Mouse (Mus musculus) erythroblast, embryonic 14.5 days (primary cell): Measurements from ENCODE around the gene Asxl1.

Experiments used
- GATA1 ChIP-seq: IDR thresholded peaks from 2 replicates; pipeline ENCODE4 v1.6.1; 2012; ENCODE audit warnings: low read length, inconsistent platforms, mixed read lengths
- TAL1 ChIP-seq: IDR thresholded peaks from 3 replicates; pipeline ENCODE4 v1.6.1; 2012; ENCODE audit warnings: low read length, inconsistent platforms, mixed read lengths

DNA sequence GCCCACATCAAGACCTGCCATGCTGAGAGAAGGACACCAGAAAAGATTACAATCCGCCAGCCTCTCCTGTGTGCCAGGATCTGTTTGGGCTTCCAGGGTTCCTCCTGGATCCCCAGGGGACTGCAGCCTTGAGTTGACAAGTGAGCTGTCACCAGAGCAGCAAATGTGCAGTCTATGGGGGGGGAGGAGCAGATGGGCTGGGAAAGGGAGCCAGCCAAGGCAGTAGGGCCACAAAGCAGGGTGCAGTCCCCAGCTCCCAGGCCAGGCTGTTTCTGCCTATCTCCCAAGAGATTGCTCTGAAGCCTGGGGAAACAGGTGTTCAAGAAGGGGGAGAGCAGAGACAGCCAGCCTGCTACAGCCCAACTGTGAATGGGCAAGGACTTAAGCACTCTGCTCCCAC, 72.8 kb downstream of the Asxl1 start:
- TF ChIP-seq GATA1: no peak
- no peak for TF ChIP-seq TAL1
